Mouse (Mus musculus): ENCODE data around the gene Xpa.

- no peak for TF ChIP-seq GATA1 (IDR thresholded peaks at IDR 0.05; ENCODE audit: low read length)
- no peak for TF ChIP-seq TAL1 (IDR thresholded peaks at IDR 0.05; ENCODE audit: low read length)
These were observed 30.3 kb downstream of the Xpa start for GRCm38 (mm10) chr4:46165831-46166230.
